Mouse (Mus musculus): ENCODE data around the gene Il21r. TPM values are rescaled to one million over a fixed set of nuclear protein-coding genes. Genes with fewer than 3 reads are reported as not detected.

Gene Il21r
- polyA plus RNA-seq, 1 experiment from 2014 or later, result 0.15 TPM

- WGBS, result 55% methylated on average over 3 of the region's 3 CpGs
- no peak for ATAC-seq (replicated peaks)
- no peaks in the 10 kb centered on the region for H3K4me1 ChIP-seq
- H3K9ac ChIP-seq (replicated peaks), result no peak overlapping the region
- H3K4me3 ChIP-seq, result no peak overlapping the region
- H3K36me3 ChIP-seq, result no peaks in the 10 kb centered on the region
- no peaks in the 10 kb centered on the region for H3K27me3 ChIP-seq
- no peak overlapping the region for H3K4me2 ChIP-seq (replicated peaks)
- no peaks in the 10 kb centered on the region for H3K9me3 ChIP-seq
- H3K27ac ChIP-seq (replicated peaks), result no peak overlapping the region
Observed at GRCm38 (mm10) chr7:125596406-125596805, 6.8 kb upstream of the Il21r start.

GRCm38 (mm10) chr7:125597083-125597482 is 6.1 kb upstream of the Il21r start:
- Histone ChIP-seq H3K27me3 (no peaks in the 10 kb centered on the region), H3K9me3 (no peaks in the 10 kb centered on the region), H3K4me3 (no peak overlapping the region), H3K27ac (replicated peaks) (no peak overlapping the region), H3K4me2 (replicated peaks) (no peak overlapping the region), H3K9ac (replicated peaks) (no peak overlapping the region), H3K4me1 (no peaks in the 10 kb centered on the region), H3K36me3 (no peaks in the 10 kb centered on the region)
- no peak for ATAC-seq (replicated peaks)
- WGBS, result 89% methylated on average over 9 of the region's 9 CpGs

DNA sequence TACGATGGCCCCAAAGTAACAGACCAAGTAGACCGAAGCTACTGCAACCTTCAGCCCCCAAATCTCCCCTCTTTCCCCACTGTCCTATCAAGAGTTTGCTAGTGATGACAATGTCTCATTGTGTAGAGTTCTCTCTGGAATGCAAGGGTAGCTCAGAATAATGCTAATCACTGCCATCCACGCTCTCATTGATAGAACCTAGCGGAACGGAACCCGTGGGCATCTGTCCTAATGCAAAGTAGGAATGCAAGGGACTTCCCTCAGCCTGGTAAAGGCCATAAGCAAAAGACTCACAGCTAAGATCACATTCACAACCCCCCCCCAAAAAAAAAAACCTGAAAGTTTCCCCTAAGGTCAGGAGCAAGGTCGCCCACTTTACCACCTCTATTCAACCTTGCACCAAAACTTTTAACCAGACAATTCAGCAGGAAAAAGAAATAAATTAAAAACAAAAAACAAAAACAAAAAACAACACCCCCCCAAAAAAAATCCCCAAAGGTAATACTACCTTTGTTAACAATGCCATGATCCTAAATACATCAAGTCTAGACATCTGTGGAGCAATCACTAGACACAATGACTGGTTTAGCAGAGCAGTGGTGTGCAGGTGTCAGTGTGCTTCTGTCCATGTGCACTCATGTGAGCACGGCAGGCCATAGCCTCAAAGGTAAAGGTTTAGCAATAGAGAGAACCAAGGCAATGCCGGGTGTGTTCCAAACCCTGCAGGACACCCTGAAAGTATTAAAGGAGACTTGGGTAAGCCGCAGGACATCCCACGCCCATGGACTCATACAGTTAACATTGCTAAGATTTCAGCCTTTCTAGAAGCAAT is 5.5 kb upstream of the Il21r start:
- no peaks in the 10 kb centered on the region for H3K4me1 ChIP-seq
- no peak overlapping the region for H3K4me2 ChIP-seq (replicated peaks)
- H3K9ac ChIP-seq (replicated peaks), result no peak overlapping the region
- no peaks in the 10 kb centered on the region for H3K9me3 ChIP-seq
- no peaks in the 10 kb centered on the region for H3K36me3 ChIP-seq
- no peak overlapping the region for H3K4me3 ChIP-seq
- no peak overlapping the region for H3K27ac ChIP-seq (replicated peaks)
- 83% methylated on average over 11 of the region's 11 CpGs for WGBS
- H3K27me3 ChIP-seq, result no peaks in the 10 kb centered on the region
- ATAC-seq (replicated peaks), result no peak

DNA sequence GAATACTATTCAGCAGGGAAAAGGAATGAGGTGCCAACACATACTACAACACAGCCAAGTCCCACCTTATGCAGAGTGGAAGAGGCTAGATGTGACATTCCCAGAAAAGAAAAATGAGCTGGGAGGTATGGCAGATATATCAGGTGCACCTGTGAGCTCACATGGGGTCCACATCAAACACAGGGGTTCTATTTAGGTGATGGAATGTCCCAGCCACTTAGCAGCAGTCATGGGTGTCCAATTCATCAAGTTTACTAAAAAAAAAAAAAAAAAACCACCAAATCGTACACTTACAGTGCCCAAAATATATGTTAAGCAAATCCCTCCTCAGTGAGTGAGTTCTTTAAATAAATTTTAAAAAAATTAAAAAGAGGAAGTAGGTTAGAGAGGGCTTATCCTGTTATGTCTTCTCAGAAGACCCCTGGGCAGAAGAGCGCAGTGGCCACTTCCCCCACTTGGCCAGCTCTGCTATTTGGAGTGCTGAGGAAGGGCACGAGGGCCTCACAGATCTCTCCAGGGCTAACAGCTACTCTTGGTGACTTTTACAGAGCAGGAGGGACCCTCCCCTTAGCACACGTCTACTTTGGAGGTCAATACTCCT is 3.8 kb upstream of the Il21r start:
- H3K9me3 ChIP-seq, result no peaks in the 10 kb centered on the region
- H3K36me3 ChIP-seq, result no peaks in the 10 kb centered on the region
- no peaks in the 10 kb centered on the region for H3K27me3 ChIP-seq
- no peak overlapping the region for H3K4me3 ChIP-seq
- no peaks in the 10 kb centered on the region for H3K4me1 ChIP-seq
- no peak overlapping the region for H3K9ac ChIP-seq (replicated peaks)
- H3K4me2 ChIP-seq (replicated peaks), result no peak overlapping the region
- no peak overlapping the region for H3K27ac ChIP-seq (replicated peaks)
- WGBS, result 72% methylated on average over 4 of the region's 4 CpGs
- ATAC-seq (replicated peaks), result no peak

GRCm38 (mm10) chr7:125600136-125600535 is 3.1 kb upstream of the Il21r start:
- H3K4me1 ChIP-seq, result no peaks in the 10 kb centered on the region
- no peaks in the 10 kb centered on the region for H3K36me3 ChIP-seq
- H3K9ac ChIP-seq (replicated peaks), result no peak overlapping the region
- no peak overlapping the region for H3K4me3 ChIP-seq
- ATAC-seq (replicated peaks), result no peak
- H3K9me3 ChIP-seq, result no peaks in the 10 kb centered on the region
- no peaks in the 10 kb centered on the region for H3K27me3 ChIP-seq
- WGBS, result 78% methylated on average over 10 of the region's 10 CpGs
- no peak overlapping the region for H3K4me2 ChIP-seq (replicated peaks)
- no peak overlapping the region for H3K27ac ChIP-seq (replicated peaks)

- Histone ChIP-seq H3K27me3 (no peaks in the 10 kb centered on the region), H3K4me2 (replicated peaks) (no peak overlapping the region), H3K36me3 (no peaks in the 10 kb centered on the region), H3K27ac (replicated peaks) (no peak overlapping the region), H3K4me1 (no peaks in the 10 kb centered on the region), H3K9ac (replicated peaks) (no peak overlapping the region), H3K9me3 (no peaks in the 10 kb centered on the region), H3K4me3 (no peak overlapping the region)
- no peak for ATAC-seq (replicated peaks)
- WGBS, result 53% methylated on average over 6 of the region's 6 CpGs
Observed at GRCm38 (mm10) chr7:125600612-125601279, 2.5 kb upstream of the Il21r start.

DNA sequence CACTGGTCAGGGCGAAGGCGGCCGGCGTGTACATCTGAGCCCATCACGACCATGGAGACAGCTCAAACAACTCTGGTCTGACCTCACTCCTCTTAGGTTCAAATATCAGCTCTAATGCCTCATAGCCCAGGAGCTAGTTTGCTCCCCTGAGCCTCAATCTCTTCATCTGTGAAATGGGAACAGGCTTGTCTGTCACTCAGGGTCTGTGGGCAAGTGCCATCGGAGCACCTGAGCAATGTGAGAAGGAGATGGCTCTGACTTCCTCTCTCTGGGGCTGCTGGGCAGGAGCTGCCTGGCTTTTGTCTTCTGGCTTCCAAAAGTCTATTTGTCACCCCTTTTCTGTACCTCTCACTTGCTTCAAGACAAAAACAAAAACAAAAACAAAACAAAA is 2.0 kb upstream of the Il21r start:
- no peaks in the 10 kb centered on the region for H3K36me3 ChIP-seq
- no peak overlapping the region for H3K4me3 ChIP-seq
- no peaks in the 10 kb centered on the region for H3K27me3 ChIP-seq
- no peak overlapping the region for H3K4me2 ChIP-seq (replicated peaks)
- H3K27ac ChIP-seq (replicated peaks), result no peak overlapping the region
- 89% methylated on average over 6 of the region's 6 CpGs for WGBS
- no peaks in the 10 kb centered on the region for H3K9me3 ChIP-seq
- H3K4me1 ChIP-seq, result no peaks in the 10 kb centered on the region
- no peak for ATAC-seq (replicated peaks)
- H3K9ac ChIP-seq (replicated peaks), result no peak overlapping the region

DNA sequence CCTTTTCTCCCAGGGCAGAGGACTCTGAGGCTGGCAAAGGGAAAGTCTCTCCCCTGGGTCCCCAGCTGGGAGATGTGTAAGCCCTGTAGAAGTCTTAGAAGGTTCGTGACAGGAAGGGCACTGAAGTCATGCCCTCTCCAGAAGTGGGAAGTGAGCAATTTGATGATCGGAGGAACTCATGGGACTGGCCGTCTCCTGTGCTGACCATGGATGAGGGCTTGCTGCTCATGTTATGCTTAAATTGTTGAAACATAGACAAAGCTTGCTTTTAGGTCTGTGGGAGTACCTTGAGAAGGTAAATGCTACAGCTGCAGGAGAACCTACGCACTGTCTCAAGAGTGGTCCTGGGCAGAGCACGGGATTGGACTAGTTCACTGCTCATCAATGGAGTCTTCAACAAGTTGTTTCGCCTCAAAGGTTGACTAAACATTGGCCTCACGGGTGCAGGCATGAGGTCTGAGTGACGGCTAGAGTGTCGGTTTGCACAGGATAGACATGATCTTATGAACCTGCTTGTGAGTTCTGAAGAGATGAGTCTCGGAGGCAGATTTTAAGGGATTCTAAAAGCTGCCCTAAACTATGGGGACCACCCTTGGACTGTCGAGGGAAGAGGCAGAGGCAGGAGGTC is 1.3 kb upstream of the Il21r start:
- ATAC-seq (replicated peaks), result no peak
- no peak overlapping the region for H3K4me2 ChIP-seq (replicated peaks)
- no peak overlapping the region for H3K9ac ChIP-seq (replicated peaks)
- no peaks in the 10 kb centered on the region for H3K4me1 ChIP-seq
- 78% methylated on average over 11 of the region's 11 CpGs for WGBS
- H3K27ac ChIP-seq (replicated peaks), result no peak overlapping the region
- H3K4me3 ChIP-seq, result no peak overlapping the region
- no peaks in the 10 kb centered on the region for H3K9me3 ChIP-seq
- H3K27me3 ChIP-seq, result no peaks in the 10 kb centered on the region
- H3K36me3 ChIP-seq, result no peaks in the 10 kb centered on the region

- Histone ChIP-seq H3K27me3 (no peaks in the 10 kb centered on the region), H3K27ac (replicated peaks) (no peak overlapping the region), H3K4me3 (no peak overlapping the region), H3K4me1 (no peaks in the 10 kb centered on the region), H3K9ac (replicated peaks) (no peak overlapping the region), H3K36me3 (no peaks in the 10 kb centered on the region), H3K4me2 (replicated peaks) (no peak overlapping the region), H3K9me3 (no peaks in the 10 kb centered on the region)
- no peak for ATAC-seq (replicated peaks)
- 86% methylated on average over 12 of the region's 12 CpGs for WGBS
Observed at GRCm38 (mm10) chr7:125604362-125605319, 1.4 kb downstream of the Il21r start.

- Histone ChIP-seq H3K9ac (replicated peaks) (no peak overlapping the region), H3K4me1 (no peaks in the 10 kb centered on the region), H3K4me2 (replicated peaks) (no peak overlapping the region), H3K27me3 (no peaks in the 10 kb centered on the region), H3K36me3 (no peaks in the 10 kb centered on the region), H3K4me3 (no peak overlapping the region), H3K9me3 (no peaks in the 10 kb centered on the region), H3K27ac (replicated peaks) (no peak overlapping the region)
- WGBS, result 83% methylated on average over 4 of the region's 4 CpGs
- no peak for ATAC-seq (replicated peaks)
Observed at GRCm38 (mm10) chr7:125605725-125606139, 2.5 kb downstream of the Il21r start.

GRCm38 (mm10) chr7:125606265-125607164 is 3.3 kb downstream of the Il21r start:
- WGBS, result 70% methylated on average over 2 of the region's 2 CpGs
- Histone ChIP-seq H3K4me3 (no peak overlapping the region), H3K9me3 (no peaks in the 10 kb centered on the region), H3K4me1 (no peaks in the 10 kb centered on the region), H3K4me2 (replicated peaks) (no peak overlapping the region), H3K9ac (replicated peaks) (no peak overlapping the region), H3K27me3 (no peaks in the 10 kb centered on the region), H3K27ac (replicated peaks) (no peak overlapping the region), H3K36me3 (no peaks in the 10 kb centered on the region)
- ATAC-seq (replicated peaks), result no peak
